Mouse (Mus musculus): ENCODE results near the gene Pttg1. TPM values are rescaled to one million over a fixed set of nuclear protein-coding genes. Genes with fewer than 3 reads are reported as not detected.

Gene Pttg1
- polyA plus RNA-seq, 1 experiment from 2014 or later = 82.3 TPM

GRCm38 (mm10) chr11:43396672-43397071 lies 29.4 kb downstream of the Pttg1 start:
- Histone ChIP-seq H3K27ac (ENCODE audit: low read depth, low read length) (no peak overlapping the region), H3K9ac (ENCODE audit: low read depth, low read length) (no peak overlapping the region)
- DNase-seq (ENCODE audit: low spot score) = no peak

DNA sequence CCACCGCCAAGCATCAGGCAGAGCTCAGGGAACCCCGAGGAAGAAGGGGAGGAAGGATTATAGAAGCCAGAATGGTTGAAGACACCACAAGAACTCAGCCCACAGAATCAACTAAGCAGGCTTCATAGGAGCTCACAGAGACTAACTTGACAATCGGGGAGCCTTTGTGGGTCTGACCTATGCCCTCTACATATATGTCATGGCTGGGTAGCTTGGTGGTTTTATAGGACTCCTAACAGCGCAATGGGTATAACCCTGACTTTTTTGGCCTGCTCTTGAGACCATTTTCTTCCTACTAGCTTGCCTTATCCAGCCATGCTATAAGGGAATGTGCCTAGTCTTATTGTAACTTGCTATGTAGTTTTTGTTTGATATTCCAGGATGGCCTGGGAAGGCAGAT lies 29.8 kb downstream of the Pttg1 start:
- WGBS = 80% methylated on average over 4 of the region's 4 CpGs
- no peak for ATAC-seq (replicated peaks; ENCODE audit: low FRiP score)
- no peaks in the 10 kb centered on the region for H3K4me1 ChIP-seq (replicated peaks; ENCODE audit: control insufficient read depth, insufficient read depth, low read length)
- no peaks in the 10 kb centered on the region for H3K27me3 ChIP-seq (replicated peaks; ENCODE audit: control insufficient read depth, insufficient read depth, low read length)
- H3K9ac ChIP-seq (ENCODE audit: low read depth, low read length) = no peak overlapping the region
- H3K4me3 ChIP-seq (ENCODE audit: low read depth, low read length) = no peak overlapping the region
- H3K36me3 ChIP-seq (ENCODE audit: control insufficient read depth, insufficient read depth, low read length) = no peaks in the 10 kb centered on the region
- no peak overlapping the region for H3K4me2 ChIP-seq
- no peaks in the 10 kb centered on the region for H3K9me3 ChIP-seq (ENCODE audit: control insufficient read depth, low read length)
- H3K27ac ChIP-seq (ENCODE audit: low read depth, low read length) = no peak overlapping the region
- DNase-seq (ENCODE audit: low spot score) = no peak

More at GRCm38 (mm10) chr11:43396672-43397071, 29.4 kb downstream of the Pttg1 start:
- Histone ChIP-seq H3K4me2 (no peak overlapping the region), H3K9me3 (ENCODE audit: control insufficient read depth, low read length) (no peaks in the 10 kb centered on the region), H3K36me3 (ENCODE audit: control insufficient read depth, insufficient read depth, low read length) (no peaks in the 10 kb centered on the region), H3K4me1 (replicated peaks; ENCODE audit: control insufficient read depth, insufficient read depth, low read length) (no peaks in the 10 kb centered on the region), H3K27me3 (replicated peaks; ENCODE audit: control insufficient read depth, insufficient read depth, low read length) (no peaks in the 10 kb centered on the region), H3K4me3 (ENCODE audit: low read depth, low read length) (no peak overlapping the region)
- ATAC-seq (replicated peaks; ENCODE audit: low FRiP score) = no peak
- 78% methylated on average over 7 of the region's 7 CpGs for WGBS

GRCm38 (mm10) chr11:43395073-43395948 lies 30.7 kb downstream of the Pttg1 start:
- H3K4me3 ChIP-seq (ENCODE audit: low read depth, low read length) = no peak overlapping the region
- no peak overlapping the region for H3K4me2 ChIP-seq
- no peaks in the 10 kb centered on the region for H3K9me3 ChIP-seq (ENCODE audit: control insufficient read depth, low read length)
- DNase-seq (ENCODE audit: low spot score) (no peak), ATAC-seq (replicated peaks; ENCODE audit: low FRiP score) (no peak)
- H3K36me3 ChIP-seq (ENCODE audit: control insufficient read depth, insufficient read depth, low read length) = no peaks in the 10 kb centered on the region
- no peaks in the 10 kb centered on the region for H3K27me3 ChIP-seq (replicated peaks; ENCODE audit: control insufficient read depth, insufficient read depth, low read length)
- H3K4me1 ChIP-seq (replicated peaks; ENCODE audit: control insufficient read depth, insufficient read depth, low read length) = no peaks in the 10 kb centered on the region
- WGBS = 77% methylated on average over 14 of the region's 14 CpGs
- no peak overlapping the region for H3K9ac ChIP-seq (ENCODE audit: low read depth, low read length)
- no peak overlapping the region for H3K27ac ChIP-seq (ENCODE audit: low read depth, low read length)

DNA sequence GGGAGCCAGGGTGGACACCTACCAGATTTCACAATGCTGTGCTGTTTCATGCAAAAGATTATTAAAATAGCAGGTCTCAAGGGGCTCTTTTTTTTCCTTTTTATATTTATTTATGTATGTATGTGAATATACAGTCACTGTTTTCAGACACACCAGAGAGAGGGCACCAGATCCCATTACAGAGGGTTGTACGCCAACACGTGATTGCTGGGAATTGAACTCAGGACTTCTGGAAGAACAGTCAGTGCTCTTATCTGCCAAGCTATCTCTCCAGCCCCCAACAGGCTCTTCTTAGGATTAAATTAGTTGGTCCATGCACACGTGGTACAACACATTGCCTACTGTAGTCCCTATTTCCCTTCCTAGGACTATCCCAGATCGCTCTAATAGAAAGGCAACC lies 32.7 kb downstream of the Pttg1 start:
- no peak overlapping the region for H3K4me2 ChIP-seq
- ATAC-seq (replicated peaks; ENCODE audit: low FRiP score) = no peak
- H3K27me3 ChIP-seq (replicated peaks; ENCODE audit: control insufficient read depth, insufficient read depth, low read length) = no peaks in the 10 kb centered on the region
- H3K9ac ChIP-seq (ENCODE audit: low read depth, low read length) = no peak overlapping the region
- H3K4me1 ChIP-seq (replicated peaks; ENCODE audit: control insufficient read depth, insufficient read depth, low read length) = no peaks in the 10 kb centered on the region
- no peaks in the 10 kb centered on the region for H3K36me3 ChIP-seq (ENCODE audit: control insufficient read depth, insufficient read depth, low read length)
- H3K4me3 ChIP-seq (ENCODE audit: low read depth, low read length) = no peak overlapping the region
- H3K9me3 ChIP-seq (ENCODE audit: control insufficient read depth, low read length) = no peaks in the 10 kb centered on the region
- 77% methylated on average over 4 of the region's 4 CpGs for WGBS
- H3K27ac ChIP-seq (ENCODE audit: low read depth, low read length) = no peak overlapping the region
- no peak for DNase-seq (ENCODE audit: low spot score)

GRCm38 (mm10) chr11:43392757-43393156 lies 33.3 kb downstream of the Pttg1 start:
- ATAC-seq (replicated peaks; ENCODE audit: low FRiP score) = no peak
- DNase-seq (ENCODE audit: low spot score) = no peak
- Histone ChIP-seq H3K27me3 (replicated peaks; ENCODE audit: control insufficient read depth, insufficient read depth, low read length) (no peaks in the 10 kb centered on the region), H3K4me1 (replicated peaks; ENCODE audit: control insufficient read depth, insufficient read depth, low read length) (no peaks in the 10 kb centered on the region), H3K9ac (ENCODE audit: low read depth, low read length) (no peak overlapping the region), H3K4me3 (ENCODE audit: low read depth, low read length) (no peak overlapping the region), H3K27ac (ENCODE audit: low read depth, low read length) (no peak overlapping the region), H3K9me3 (ENCODE audit: control insufficient read depth, low read length) (no peaks in the 10 kb centered on the region), H3K36me3 (ENCODE audit: control insufficient read depth, insufficient read depth, low read length) (no peaks in the 10 kb centered on the region), H3K4me2 (no peak overlapping the region)
- WGBS = 34% methylated on average over 2 of the region's 2 CpGs

DNA sequence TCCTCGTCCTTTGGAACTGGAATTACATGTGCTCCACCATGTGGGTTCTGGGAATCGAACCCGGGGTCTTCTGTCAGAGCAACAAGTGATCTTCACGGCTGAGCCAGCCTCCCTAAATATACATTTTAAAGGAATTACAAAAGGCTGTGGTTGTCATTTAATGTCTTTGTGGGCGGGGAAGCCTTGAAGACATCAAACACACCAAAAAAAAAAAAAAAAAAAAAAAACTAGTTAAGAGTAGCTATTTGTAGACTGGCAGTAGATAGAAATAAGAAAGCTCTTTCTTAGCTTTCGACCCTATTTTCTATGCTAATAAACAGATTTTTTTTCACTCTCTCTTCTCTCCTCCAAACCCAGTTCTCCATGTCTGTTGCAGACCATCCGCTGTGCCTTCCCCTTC lies 36.9 kb downstream of the Pttg1 start:
- H3K4me3 ChIP-seq (ENCODE audit: low read depth, low read length) = no peak overlapping the region
- no peak for ATAC-seq (replicated peaks; ENCODE audit: low FRiP score)
- H3K27ac ChIP-seq (ENCODE audit: low read depth, low read length) = no peak overlapping the region
- no peak overlapping the region for H3K4me2 ChIP-seq
- H3K9me3 ChIP-seq (ENCODE audit: control insufficient read depth, low read length) = no peaks in the 10 kb centered on the region
- no peak for DNase-seq (ENCODE audit: low spot score)
- H3K9ac ChIP-seq (ENCODE audit: low read depth, low read length) = no peak overlapping the region
- H3K27me3 ChIP-seq (replicated peaks; ENCODE audit: control insufficient read depth, insufficient read depth, low read length) = peaks cover 6% of the 10 kb centered on the region; the same call in 1 of the 2 replicates
- no peaks in the 10 kb centered on the region for H3K4me1 ChIP-seq (replicated peaks; ENCODE audit: control insufficient read depth, insufficient read depth, low read length)
- WGBS = 79% methylated on average over 7 of the region's 7 CpGs
- H3K36me3 ChIP-seq (ENCODE audit: control insufficient read depth, insufficient read depth, low read length) = no peaks in the 10 kb centered on the region

DNA sequence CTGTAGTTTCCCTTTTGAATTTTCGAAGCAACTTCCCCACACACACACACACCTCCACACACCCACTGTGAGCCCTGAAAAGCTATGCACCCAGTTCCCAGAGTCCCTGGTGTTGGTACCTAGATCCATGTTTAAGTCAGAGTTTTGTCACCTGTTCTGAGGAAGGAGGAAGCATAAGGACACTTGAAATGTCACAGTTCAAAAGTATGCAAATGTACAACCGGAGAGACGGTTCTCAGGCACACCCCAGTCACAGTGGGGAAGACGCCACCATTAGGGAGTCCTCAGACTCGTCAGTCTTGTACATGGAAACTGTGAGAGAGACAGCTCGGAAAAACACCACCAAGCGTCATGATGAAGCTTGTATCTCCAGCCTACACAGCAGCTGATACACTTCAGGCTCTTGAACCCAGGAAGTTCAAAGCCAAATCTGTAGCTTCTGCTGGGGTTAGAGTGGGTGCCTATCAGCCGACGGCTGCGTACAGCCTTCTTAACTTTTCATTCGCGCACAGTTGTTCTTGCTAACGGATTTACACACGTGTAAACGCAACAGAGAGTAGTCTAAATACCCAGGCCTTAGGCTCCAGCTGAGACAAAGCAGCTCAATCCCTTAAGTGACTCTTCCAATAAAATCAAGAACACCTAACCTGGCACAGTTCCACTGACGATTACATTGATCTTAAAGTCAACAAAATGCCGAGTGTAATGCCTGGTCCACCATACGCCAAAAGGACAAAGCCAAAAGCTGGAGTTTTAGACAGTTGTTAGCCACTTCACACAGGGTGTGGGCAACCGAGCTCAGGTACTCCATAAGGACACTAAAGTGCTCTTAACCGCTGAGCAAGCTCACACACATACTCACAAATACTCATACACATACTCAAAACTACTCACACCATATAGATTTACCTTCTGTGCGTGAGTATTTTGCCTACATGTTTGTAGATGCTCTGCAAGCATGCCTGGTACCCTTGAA lies 37.6 kb downstream of the Pttg1 start:
- Histone ChIP-seq H3K4me1 (replicated peaks; ENCODE audit: control insufficient read depth, insufficient read depth, low read length) (no peaks in the 10 kb centered on the region), H3K27ac (ENCODE audit: low read depth, low read length) (no peak overlapping the region), H3K4me3 (ENCODE audit: low read depth, low read length) (no peak overlapping the region), H3K36me3 (ENCODE audit: control insufficient read depth, insufficient read depth, low read length) (no peaks in the 10 kb centered on the region), H3K27me3 (replicated peaks; ENCODE audit: control insufficient read depth, insufficient read depth, low read length) (peaks cover 6% of the 10 kb centered on the region; the same call in 1 of the 2 replicates), H3K4me2 (no peak overlapping the region), H3K9me3 (ENCODE audit: control insufficient read depth, low read length) (no peaks in the 10 kb centered on the region), H3K9ac (ENCODE audit: low read depth, low read length) (no peak overlapping the region)
- 79% methylated on average over 21 of the region's 21 CpGs for WGBS
- no peak for DNase-seq (ENCODE audit: low spot score)
- no peak for ATAC-seq (replicated peaks; ENCODE audit: low FRiP score)

DNA sequence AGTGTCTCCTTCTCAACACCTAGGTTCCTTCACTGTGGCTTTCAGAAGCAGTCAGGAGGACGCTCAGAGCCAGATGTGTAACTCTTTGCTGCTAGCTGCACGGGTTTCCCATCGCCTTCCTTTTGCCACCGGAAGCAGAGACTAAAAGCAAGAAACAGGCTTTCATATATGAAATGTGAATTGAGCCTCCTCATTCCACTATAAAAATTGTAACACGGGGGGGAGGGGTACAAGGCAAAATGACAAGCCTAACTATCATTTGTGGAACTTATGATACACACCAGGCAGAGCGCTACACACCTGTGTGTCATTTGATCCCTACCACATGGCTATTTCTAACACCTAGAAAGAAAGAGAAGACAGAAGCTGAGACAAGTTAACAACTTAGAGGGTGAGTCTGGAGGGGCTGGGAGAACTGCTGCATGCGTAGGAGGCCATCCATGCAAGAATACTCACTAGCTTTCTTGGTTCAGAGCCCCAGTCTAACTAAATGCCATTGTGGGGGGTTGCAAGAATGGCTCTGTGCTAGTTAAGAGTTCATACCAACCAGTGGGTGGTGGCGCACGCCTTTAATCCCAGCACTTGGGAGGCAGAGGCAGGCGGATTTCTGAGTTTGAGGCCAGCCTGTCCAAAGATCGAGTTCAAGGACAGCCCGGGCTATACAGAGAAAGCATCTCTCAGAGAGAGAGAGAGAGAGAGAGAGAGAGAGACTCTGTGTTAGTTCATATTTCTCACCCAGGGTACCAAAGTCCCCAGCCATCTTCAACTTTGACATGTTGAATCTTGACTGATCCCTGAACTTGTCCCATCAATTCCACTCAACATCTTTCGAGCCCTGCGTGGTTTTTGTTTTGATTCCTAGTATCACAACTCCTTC lies 38.8 kb downstream of the Pttg1 start:
- Histone ChIP-seq H3K9me3 (ENCODE audit: control insufficient read depth, low read length) (no peaks in the 10 kb centered on the region), H3K9ac (ENCODE audit: low read depth, low read length) (no peak overlapping the region), H3K27me3 (replicated peaks; ENCODE audit: control insufficient read depth, insufficient read depth, low read length) (peaks cover 6% of the 10 kb centered on the region; the same call in 1 of the 2 replicates), H3K4me1 (replicated peaks; ENCODE audit: control insufficient read depth, insufficient read depth, low read length) (no peaks in the 10 kb centered on the region), H3K4me2 (no peak overlapping the region), H3K27ac (ENCODE audit: low read depth, low read length) (no peak overlapping the region), H3K4me3 (ENCODE audit: low read depth, low read length) (no peak overlapping the region), H3K36me3 (ENCODE audit: control insufficient read depth, insufficient read depth, low read length) (no peaks in the 10 kb centered on the region)
- DNase-seq (ENCODE audit: low spot score) (no peak), ATAC-seq (replicated peaks; ENCODE audit: low FRiP score) (no peak)
- 86% methylated on average over 14 of the region's 14 CpGs for WGBS

Measured in liver, embryonic 11.5 days (tissue).